Mouse (Mus musculus): ENCODE measurements around the gene Lrrc8b.

GRCm38 (mm10) chr5:105442212-105443000 lies 26.8 kb downstream of the Lrrc8b start:
- TF ChIP-seq POLR2A (IDR thresholded peaks at IDR 0.05; ENCODE audit: insufficient read depth, low read length) (no peak), CTCF (IDR thresholded peaks at IDR 0.05; ENCODE audit: low read depth, low read length) (no peak), EP300 (IDR thresholded peaks at IDR 0.05; ENCODE audit: insufficient read depth, low read depth, low read length) (no peak)
